Mouse (Mus musculus) right cerebral cortex, postnatal 36 days (tissue): ENCODE results near the gene Nol12.

Experiments used
- DNase-seq, 2 experiments: peaks; one replicate each; pipeline ENCODE4 v3.0.0; 2022; ENCODE audit warnings: low spot score in 2 of 2, mixed read lengths in 1 of 2

The Nol12 gene

GRCm38 (mm10) chr15:78990970-78991525, 56.3 kb downstream of the Nol12 start:
- DNase-seq = no peak

- DNase-seq = no peak
Observed at GRCm38 (mm10) chr15:78992235-78992634, 57.5 kb downstream of the Nol12 start.

GRCm38 (mm10) chr15:78992925-78993324, 58.2 kb downstream of the Nol12 start:
- no peak for DNase-seq
